Mouse (Mus musculus) forebrain, embryonic 15.5 days (tissue): ENCODE measurements around the gene Cenpl. TPM values are rescaled to one million over a fixed set of nuclear protein-coding genes. Genes with fewer than 3 reads are reported as not detected.

Experiments used
- polyA plus RNA-seq: library from polyadenylated mRNA; unstranded; fragments of >200 nt; fragmentation: Nextera tagmentation; extraction: Ambion mirVana; gene quantifications from 2 replicates; pipeline ENCODE4 v1.2.1, GENCODE M21; 2015

Cenpl gene
- polyA plus RNA-seq, 1 experiment from 2014 or later: 20.4 TPM

Other genes starting within 250 kb of the Cenpl start
- gene Rc3h1, start 164.3 kb upstream of the Cenpl start, polyA plus RNA-seq: 7.7 and 8.3 TPM in 2 replicates
- 3.8 and 4.4 TPM in 2 replicates for gene Serpinc1, start 92.1 kb upstream of the Cenpl start, polyA plus RNA-seq
- gene Zbtb37, start 35.9 kb upstream of the Cenpl start, polyA plus RNA-seq: 15.1 and 16.4 TPM in 2 replicates
- 33.6 and 34.6 TPM in 2 replicates for gene Dars2, start 55 bp upstream of the Cenpl start, polyA plus RNA-seq
- gene Klhl20, start 60.8 kb downstream of the Cenpl start, polyA plus RNA-seq: 18.4 and 18.9 TPM in 2 replicates
- 22.3 and 22.4 TPM in 2 replicates for gene Ankrd45, start 72.0 kb downstream of the Cenpl start, polyA plus RNA-seq
- gene Tex50, start 88.6 kb downstream of the Cenpl start, polyA plus RNA-seq: 0.66 and 1.0 TPM in 2 replicates
- 243 and 250 TPM in 2 replicates for gene Prdx6, start 180.5 kb downstream of the Cenpl start, polyA plus RNA-seq